Mouse (Mus musculus) heart, embryonic 14.5 days (tissue): ENCODE measurements around the gene Serpinb6b. TPM values are rescaled to one million over a fixed set of nuclear protein-coding genes. Genes with fewer than 3 reads are reported as not detected.

ENCODE experiments used
- ATAC-seq: fragments of 200-750 bp; cut with Nextera tagmentation; 2 replicates; pipeline ENCODE4 v1.8.0; 2017; ENCODE audit warnings: low read depth, moderate TSS enrichment; ENCODE audit not compliant: insufficient number of reproducible peaks, insufficient read depth, low FRiP score
- H3K27ac ChIP-seq, 2 experiments: fragments of 200-500 bp in 1 of 2; fragments of 300-500 bp in 1 of 2; sonication (generic) in 1 of 2; replicated peaks in 1 of 2; 2 replicates each; pipeline ENCODE4 v1.5.1; 2012 to 2014; ENCODE audit warnings: low read depth in 2 of 2, low read length in 2 of 2, control low read depth in 1 of 2, mild to moderate bottlenecking in 1 of 2, mixed read lengths in 1 of 2; ENCODE audit not compliant: control insufficient read depth in 1 of 2, insufficient read depth in 1 of 2
- H3K27me3 ChIP-seq: fragments of 300-500 bp; sonication (generic); 2 replicates; pipeline ENCODE4 v1.6.1; 2014; ENCODE audit warnings: mild to moderate bottlenecking, low read length, control low read depth; ENCODE audit not compliant: control insufficient read depth, insufficient read depth
- H3K36me3 ChIP-seq: fragments of 300-500 bp; sonication (generic); 2 replicates; pipeline ENCODE4 v1.6.1; 2014; ENCODE audit warnings: mild to moderate bottlenecking, control low read depth, low read length, mixed read lengths; ENCODE audit not compliant: control insufficient read depth, insufficient read depth
- H3K4me1 ChIP-seq, 2 experiments: fragments of 200-500 bp in 1 of 2; fragments of 300-500 bp in 1 of 2; sonication (generic) in 1 of 2; 2 replicates each; pipeline ENCODE4 v1.6.1; 2012 to 2014; ENCODE audit warnings: low read length in 2 of 2, control low read depth in 1 of 2, mixed read lengths in 1 of 2; ENCODE audit not compliant: control insufficient read depth in 2 of 2, insufficient read depth in 2 of 2
- H3K4me2 ChIP-seq: fragments of 300-500 bp; sonication (generic); 2 replicates; pipeline ENCODE4 v1.6.1; 2014; ENCODE audit warnings: mild to moderate bottlenecking, low read length
- H3K4me3 ChIP-seq, 2 experiments: fragments of 200-500 bp in 1 of 2; fragments of 300-500 bp in 1 of 2; sonication (generic) in 1 of 2; 2 replicates each; pipeline ENCODE4 v1.5.1; 2012 to 2014; ENCODE audit warnings: low read length in 2 of 2, mild to moderate bottlenecking in 2 of 2, control low read depth in 1 of 2, low read depth in 1 of 2, moderate library complexity in 1 of 2; ENCODE audit not compliant: control insufficient read depth in 1 of 2, insufficient read depth in 1 of 2
- H3K9ac ChIP-seq: fragments of 300-500 bp; sonication (generic); 2 replicates; pipeline ENCODE4 v1.6.1; 2014; ENCODE audit warnings: mild to moderate bottlenecking, low read length
- H3K9me3 ChIP-seq: fragments of 300-500 bp; sonication (generic); 2 replicates; pipeline ENCODE4 v1.6.1; 2016; ENCODE audit warnings: low read length, control low read depth; ENCODE audit not compliant: control insufficient read depth
- WGBS: fragments of 180-500 bp; shearing (Covaris S2); extraction: QIAGEN DNeasy Blood & Tissue Kit; methylation state at CpG from one replicate; pipeline ENCODE4 v1.1.7; 2014; 5-methylcytosine and 5-hydroxymethylcytosine counted together
- polyA plus RNA-seq: library from polyadenylated mRNA; unstranded; fragments of >200 nt; fragmentation: Nextera tagmentation; extraction: Ambion mirVana; gene quantifications from 2 replicates; pipeline ENCODE4 v1.2.1, GENCODE M21; 2014

The Serpinb6b gene
- polyA plus RNA-seq, 1 experiment from 2014 or later = 23.9 TPM

DNA sequence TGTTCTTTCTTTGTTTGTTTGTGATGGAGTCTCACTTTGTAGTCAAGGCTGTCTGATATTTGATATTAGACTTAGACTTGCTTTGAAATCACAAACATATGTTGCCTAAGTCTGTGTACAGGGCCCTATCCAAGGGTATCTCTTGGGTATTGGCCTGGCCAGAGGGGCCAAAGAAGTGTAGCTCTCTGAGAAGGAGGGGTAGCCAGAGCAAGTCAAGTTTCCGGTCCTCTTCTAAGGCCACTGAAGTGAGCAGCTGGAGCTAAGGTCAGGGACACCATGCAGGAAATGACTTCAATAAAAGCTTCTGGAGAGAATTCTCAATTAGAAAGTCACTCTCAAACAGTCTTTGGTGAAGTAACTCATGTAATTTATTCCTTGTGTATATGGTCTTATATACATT, 57.4 kb downstream of the Serpinb6b start:
- Histone ChIP-seq H3K4me1 (no peaks in the 10 kb centered on the region), H3K9me3 (no peaks in the 10 kb centered on the region), H3K4me2 (no peak overlapping the region), H3K9ac (no peak overlapping the region), H3K4me3 (no peak overlapping the region), H3K27me3 (no peaks in the 10 kb centered on the region), H3K36me3 (no peaks in the 10 kb centered on the region), H3K27ac (no peak overlapping the region)
- no peak for ATAC-seq
- 80% methylated on average over 1 of the region's 1 CpGs for WGBS

DNA sequence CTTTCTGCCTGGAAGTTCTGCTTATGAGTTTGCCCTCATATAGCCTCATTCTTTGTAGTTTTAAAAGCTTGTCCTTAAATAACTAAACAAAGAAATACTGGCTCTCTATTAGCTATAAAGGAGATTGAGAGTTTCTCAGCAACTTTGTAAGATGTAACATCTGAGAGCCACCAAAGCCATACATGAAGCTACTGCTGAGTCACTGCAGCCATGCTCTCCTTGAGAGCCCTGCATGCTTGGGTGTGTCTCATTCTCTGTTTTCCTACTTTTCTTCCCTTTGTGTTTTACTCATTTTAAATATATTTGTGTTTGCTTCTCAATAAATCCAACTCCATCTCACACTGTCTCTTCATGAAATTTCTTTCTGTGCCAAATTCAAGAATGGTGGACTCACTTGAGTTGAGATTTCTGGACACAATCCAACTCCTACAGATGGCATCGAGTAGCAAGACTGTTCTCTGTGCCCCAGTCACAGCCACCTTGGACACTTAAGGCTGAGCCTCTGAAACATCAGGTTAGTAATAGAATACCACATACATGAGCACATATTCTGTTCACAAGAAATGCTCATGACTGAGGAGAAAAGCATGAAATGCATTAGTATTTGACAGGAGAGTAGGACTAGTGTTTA, 61.5 kb downstream of the Serpinb6b start:
- no peaks in the 10 kb centered on the region for H3K27me3 ChIP-seq
- peaks cover 0 to 7% of the 10 kb centered on the region in 2 experiments; a peak in 2 of 4 replicates for H3K4me1 ChIP-seq
- H3K9me3 ChIP-seq = no peaks in the 10 kb centered on the region
- 50% methylated on average over 1 of the region's 1 CpGs for WGBS
- no peak overlapping the region for H3K4me2 ChIP-seq
- no peak overlapping the region for H3K27ac ChIP-seq
- H3K4me3 ChIP-seq = no peak overlapping the region
- no peak for ATAC-seq
- H3K36me3 ChIP-seq = no peaks in the 10 kb centered on the region
- no peak overlapping the region for H3K9ac ChIP-seq

DNA sequence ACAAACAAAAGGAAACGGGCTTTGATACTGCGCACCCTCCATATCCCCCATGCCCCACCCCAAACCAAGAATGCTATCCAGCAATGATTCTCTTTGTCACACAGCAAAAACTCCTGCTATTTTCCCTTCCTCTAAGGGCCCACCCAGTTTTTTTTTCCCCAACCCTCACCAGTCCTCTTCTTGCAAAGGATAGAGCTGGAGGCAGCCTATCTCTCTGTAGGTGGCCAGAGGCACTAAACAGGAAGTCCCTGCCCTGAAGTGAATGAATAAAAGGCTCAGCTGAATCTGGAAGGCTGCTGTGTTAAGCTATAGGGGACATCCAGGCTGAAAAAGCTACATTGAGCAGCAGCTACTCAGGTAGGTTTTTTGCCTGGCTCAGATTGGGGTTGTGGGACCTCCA, 62.2 kb downstream of the Serpinb6b start, which contains the start of gene Serpinb9b:
Serpinb9b (plus strand) TSS at position 173 of the 400 bp plus-strand sequence.
- H3K4me2 ChIP-seq = no peak within 1 kb of the TSS
- H3K9me3 ChIP-seq = no peaks in the 10 kb centered on the region
- H3K4me1 ChIP-seq = peaks cover 0 to 7% of the 10 kb centered on the region in 2 experiments; a peak in 2 of 4 replicates
- H3K27me3 ChIP-seq = no peaks in the 10 kb centered on the region
- ATAC-seq = no peak
- WGBS = 66% methylated on average over 2 of the region's 2 CpGs
- H3K4me3 ChIP-seq = no peak within 1 kb of the TSS
- no peak within 1 kb of the TSS for H3K27ac ChIP-seq
- no peaks in the 10 kb centered on the region for H3K36me3 ChIP-seq
- H3K9ac ChIP-seq = no peak within 1 kb of the TSS

DNA sequence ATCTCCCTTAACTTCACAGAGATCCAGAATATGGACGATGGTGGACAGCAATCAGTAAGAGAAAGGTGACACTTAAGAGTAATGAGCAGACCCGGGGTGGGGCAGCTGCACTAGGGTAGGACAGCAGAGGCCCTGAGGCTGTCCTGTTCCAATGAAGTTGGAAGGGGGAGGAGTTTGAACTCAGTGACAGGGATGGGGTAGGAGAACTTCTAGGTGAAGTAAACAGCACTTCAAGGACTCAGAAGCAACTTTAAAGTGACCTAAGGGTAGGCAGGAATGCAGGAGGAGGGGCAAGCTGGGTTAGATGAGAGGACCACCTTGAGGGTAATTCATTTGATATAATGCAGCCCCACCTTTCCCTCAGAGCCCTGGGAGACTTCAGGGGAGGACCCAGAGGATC, 63.1 kb downstream of the Serpinb6b start:
- Histone ChIP-seq H3K27me3 (no peaks in the 10 kb centered on the region), H3K9ac (no peak overlapping the region), H3K27ac (no peak overlapping the region), H3K4me3 (no peak overlapping the region), H3K9me3 (no peaks in the 10 kb centered on the region), H3K36me3 (no peaks in the 10 kb centered on the region), H3K4me2 (no peak overlapping the region), H3K4me1 (peaks cover 0 to 7% of the 10 kb centered on the region in 2 experiments; a peak in 2 of 4 replicates)
- WGBS = 26% methylated on average over 2 of the region's 2 CpGs
- no peak for ATAC-seq

DNA sequence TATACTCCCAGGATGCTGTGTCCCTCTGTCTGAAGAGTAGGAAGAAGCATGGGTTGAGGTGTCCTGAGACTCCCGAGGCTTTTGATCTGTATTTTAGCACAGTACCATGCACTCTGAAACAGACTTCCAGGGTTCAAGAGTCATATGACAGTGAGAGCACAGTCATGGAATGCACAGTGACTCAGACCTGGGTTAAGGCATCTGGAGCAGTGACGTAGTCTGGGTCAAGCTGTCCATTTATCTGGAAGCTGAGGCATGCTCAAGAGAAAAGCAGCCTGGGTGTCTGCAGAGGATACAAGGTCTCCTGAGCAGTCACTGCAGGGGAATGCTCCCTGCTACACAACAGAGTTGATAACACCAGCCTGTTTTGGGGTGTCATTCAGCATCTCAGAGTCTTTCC, 63.5 kb downstream of the Serpinb6b start:
- H3K4me2 ChIP-seq = no peak overlapping the region
- peaks cover 0 to 7% of the 10 kb centered on the region in 2 experiments; a peak in 2 of 4 replicates for H3K4me1 ChIP-seq
- no peak overlapping the region for H3K9ac ChIP-seq
- H3K9me3 ChIP-seq = no peaks in the 10 kb centered on the region
- WGBS = 32% methylated on average over 2 of the region's 2 CpGs
- H3K4me3 ChIP-seq = no peak overlapping the region
- H3K36me3 ChIP-seq = no peaks in the 10 kb centered on the region
- H3K27ac ChIP-seq = no peak overlapping the region
- no peaks in the 10 kb centered on the region for H3K27me3 ChIP-seq
- ATAC-seq = no peak

Other genes with a start within 250 kb of the Serpinb6b start
- gene Mylk4, start 181.3 kb upstream of the Serpinb6b start, polyA plus RNA-seq = 0.46 and 1.3 TPM in 2 replicates
- gene Wrnip1, start 163.2 kb upstream of the Serpinb6b start, polyA plus RNA-seq = 17.6 and 19.7 TPM in 2 replicates
- gene D930007J09Rik, start 162.4 kb upstream of the Serpinb6b start, polyA plus RNA-seq = not detected in 2 replicates
- 7.3 and 7.7 TPM in 2 replicates for gene Serpinb1a, start 114.0 kb upstream of the Serpinb6b start, polyA plus RNA-seq
- 0.34 TPM in 1 of 2 replicates, not detected in the other for gene Serpinb1c, start 67.0 kb upstream of the Serpinb6b start, polyA plus RNA-seq
- 7.0 and 9.0 TPM in 2 replicates for gene Serpinb9, start 38.0 kb downstream of the Serpinb6b start, polyA plus RNA-seq
- gene Serpinb9b, start 62.2 kb downstream of the Serpinb6b start, polyA plus RNA-seq = 0.39 TPM in 2 replicates
- 0.11 TPM in 1 of 2 replicates, not detected in the other for gene Serpinb1b, start 113.4 kb downstream of the Serpinb6b start, polyA plus RNA-seq
- not detected in 2 replicates for gene Serpinb9c, start 194.5 kb downstream of the Serpinb6b start, polyA plus RNA-seq
- gene Serpinb9d, start 227.8 kb downstream of the Serpinb6b start, polyA plus RNA-seq = not detected in 2 replicates